Mouse (Mus musculus) ZHBTc4 (cell line): Measurements from ENCODE around the gene Rnf123.

Source experiments
- DNase-seq: peaks from one replicate; pipeline ENCODE4 v3.0.0-alpha.2; 2011; ENCODE audit warnings: low read depth, low spot score

Gene Rnf123

GRCm38 (mm10) chr9:108035331-108036156 is 47.6 kb downstream of the Rnf123 start:
- DNase-seq = peak; percentile 51

GRCm38 (mm10) chr9:108032126-108032525 is 51.0 kb downstream of the Rnf123 start:
- DNase-seq = peak; percentile 53

- peak; percentile 36 for DNase-seq
Observed at GRCm38 (mm10) chr9:108027867-108028266, 55.3 kb downstream of the Rnf123 start.

- DNase-seq = no peak
Observed at GRCm38 (mm10) chr9:108026584-108026983, 56.6 kb downstream of the Rnf123 start.

- no peak for DNase-seq
Observed at GRCm38 (mm10) chr9:108023216-108023615, 59.9 kb downstream of the Rnf123 start.

GRCm38 (mm10) chr9:108020741-108021140 is 62.4 kb downstream of the Rnf123 start:
- DNase-seq = no peak

GRCm38 (mm10) chr9:108017127-108017526 is 66.0 kb downstream of the Rnf123 start:
- DNase-seq = no peak

GRCm38 (mm10) chr9:108013577-108013976 is 69.6 kb downstream of the Rnf123 start:
- DNase-seq = peak; percentile 50

GRCm38 (mm10) chr9:108010385-108010784 is 72.8 kb downstream of the Rnf123 start:
- peak; percentile 24 for DNase-seq

GRCm38 (mm10) chr9:108008041-108008440 is 75.1 kb downstream of the Rnf123 start:
- peak; percentile 65 for DNase-seq

- peak; percentile 42 for DNase-seq
Observed at GRCm38 (mm10) chr9:108003531-108003890, 79.6 kb downstream of the Rnf123 start.

GRCm38 (mm10) chr9:108002778-108003530 is 80.2 kb downstream of the Rnf123 start:
- DNase-seq = no peak

GRCm38 (mm10) chr9:108001922-108002770 is 81.0 kb downstream of the Rnf123 start, which contains the start of gene Ip6k1:
Gene Ip6k1, plus strand, starts transcription at chr9:108002501.
- DNase-seq = peak; percentile 100
